Mouse (Mus musculus) thymus, postnatal 10 days (tissue): ENCODE results near the gene Rhox3a2.
"Not testable (repeated sequence)": the region's sequence is repeated elsewhere in the genome, so short reads cannot be mapped to it uniquely, and the experiment has no call there.

Source experiments
- DNase-seq, 2 experiments: peaks; one replicate each; pipeline ENCODE4 v3.0.0; 2021; ENCODE audit warnings: low spot score in 2 of 2

Rhox3a2 gene

DNA sequence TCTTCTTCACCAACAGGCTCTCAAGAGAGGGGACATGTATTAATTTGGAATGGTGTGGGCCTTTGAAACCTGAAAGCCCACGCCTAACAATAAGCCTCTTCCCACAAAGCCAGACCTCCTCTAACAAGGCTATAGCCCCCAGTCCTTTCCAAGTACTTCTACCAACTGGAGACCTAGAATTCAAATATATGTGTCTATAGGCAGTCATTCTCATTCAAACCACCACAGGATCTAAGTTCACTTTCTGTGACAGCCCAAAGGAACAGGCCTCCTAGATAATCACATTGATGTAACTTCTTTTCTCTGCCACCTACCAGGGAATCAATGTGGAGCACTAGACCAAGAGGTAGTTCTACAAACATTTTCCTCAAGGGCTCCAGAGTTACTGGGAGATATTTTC, at the start of gene Rhox3a2:
Rhox3a2 (plus strand) TSS at position 301 of the 400 bp plus-strand sequence.
- DNase-seq = not testable (repeated sequence)

DNA sequence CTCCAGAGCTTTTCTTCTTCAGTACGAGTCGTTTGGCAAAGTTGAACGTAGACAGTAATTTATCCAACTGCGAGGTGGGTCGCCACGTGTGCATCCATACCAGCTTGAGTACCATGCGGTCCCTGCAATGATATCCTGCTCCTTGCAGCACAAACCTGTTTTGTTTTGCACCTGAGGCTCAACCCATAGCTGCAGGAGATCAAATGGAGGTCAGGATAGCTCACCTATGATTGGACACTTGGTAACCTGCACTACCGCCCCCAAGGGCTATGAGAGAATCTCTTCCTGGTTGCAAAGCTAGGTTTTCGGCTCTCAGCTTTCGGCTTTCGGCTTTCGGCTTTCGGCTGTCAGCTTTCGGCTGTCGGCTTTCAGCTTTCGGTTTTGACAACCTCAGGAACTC, 10.7 kb downstream of the Rhox3a2 start, which contains the start of gene Rhox4a2:
Rhox4a2 (plus strand) TSS at position 301 of the 400 bp plus-strand sequence.
- not testable (repeated sequence) for DNase-seq

DNA sequence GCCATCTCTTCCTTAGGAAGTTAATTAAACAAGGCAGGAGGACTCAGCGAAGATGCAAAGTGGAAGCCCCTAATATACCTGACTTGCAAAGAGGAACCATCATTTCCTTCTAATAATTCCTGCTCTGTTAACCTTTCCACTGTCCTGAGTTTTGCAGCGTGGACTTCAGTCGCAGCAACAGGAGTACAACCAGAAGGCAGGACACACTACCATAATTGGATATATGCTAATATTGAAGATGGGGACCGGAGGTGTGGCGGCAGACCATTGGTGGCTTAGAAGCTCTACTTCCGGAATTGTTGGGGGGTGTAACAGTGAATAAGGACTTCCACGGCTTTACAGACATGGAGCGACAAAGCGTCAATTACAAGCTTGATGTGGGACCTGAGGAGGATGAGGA, 31.9 kb downstream of the Rhox3a2 start, which contains the start of gene Rhox2b:
Rhox2b (plus strand) TSS at position 301 of the 400 bp plus-strand sequence.
- not testable (repeated sequence) for DNase-seq

DNA sequence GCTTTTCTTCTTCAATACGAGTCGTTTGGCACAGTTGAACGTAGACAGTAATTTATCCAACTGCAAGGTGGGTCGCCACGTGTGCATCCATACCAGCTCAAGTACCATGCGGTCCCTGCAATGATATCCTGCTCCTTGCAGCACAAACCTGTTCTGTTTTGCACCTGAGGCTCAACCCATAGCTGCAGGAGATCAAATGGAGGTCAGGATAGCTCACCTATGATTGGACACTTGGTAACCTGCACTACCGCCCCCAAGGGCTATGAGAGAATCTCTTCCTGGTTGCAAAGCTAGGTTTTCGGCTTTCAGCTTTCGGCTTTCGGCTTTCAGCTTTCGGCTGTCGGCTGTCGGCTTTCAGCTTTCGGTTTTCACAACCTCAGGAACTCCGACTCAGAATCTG, 52.4 kb downstream of the Rhox3a2 start, which contains the start of gene Rhox4b:
Rhox4b (plus strand) TSS at position 301 of the 400 bp plus-strand sequence.
- not testable (repeated sequence) for DNase-seq
